Mouse (Mus musculus) spleen, postnatal 14 days (tissue): Measurements from ENCODE around the gene Fuk.
"Not testable (repeated sequence)": the region's sequence is repeated elsewhere in the genome, so short reads cannot be mapped to it uniquely, and the experiment has no call there.

Source experiments
- DNase-seq, 2 experiments: peaks; one replicate each; pipeline ENCODE4 v3.0.0; 2021 to 2022; ENCODE audit warnings: low spot score in 2 of 2

The Fuk gene

GRCm38 (mm10) chr8:110919341-110920031 lies 17.2 kb upstream of the Fuk start, which contains the start of gene St3gal2:
Gene St3gal2, plus strand, starts transcription at chr8:110919922.
- DNase-seq = peak; percentile 57 to 71

GRCm38 (mm10) chr8:110918460-110918859 lies 16.2 kb upstream of the Fuk start:
- DNase-seq = no peak

- DNase-seq = no peak
Measured at GRCm38 (mm10) chr8:110918027-110918426, 15.7 kb upstream of the Fuk start.

- no peak for DNase-seq
Measured at GRCm38 (mm10) chr8:110917415-110917814, 15.1 kb upstream of the Fuk start.

GRCm38 (mm10) chr8:110911576-110912570 lies 9.6 kb upstream of the Fuk start:
- no peak for DNase-seq

- not testable (repeated sequence) for DNase-seq
Measured at GRCm38 (mm10) chr8:110909850-110910249, 7.6 kb upstream of the Fuk start.

GRCm38 (mm10) chr8:110906682-110907081 lies 4.4 kb upstream of the Fuk start:
- no peak for DNase-seq

- DNase-seq = no peak
Measured at GRCm38 (mm10) chr8:110905404-110905803, 3.1 kb upstream of the Fuk start.

- DNase-seq = no peak
Measured at GRCm38 (mm10) chr8:110902579-110902965, 284 bp upstream of the Fuk start.

- DNase-seq = no peak
Measured at GRCm38 (mm10) chr8:110901056-110901455, 1.2 kb downstream of the Fuk start.

GRCm38 (mm10) chr8:110897495-110897894 lies 4.8 kb downstream of the Fuk start:
- no peak for DNase-seq

- DNase-seq = no peak
Measured at GRCm38 (mm10) chr8:110895812-110896211, 6.5 kb downstream of the Fuk start.

GRCm38 (mm10) chr8:110895254-110895653 lies 7.0 kb downstream of the Fuk start:
- DNase-seq = no peak

GRCm38 (mm10) chr8:110894851-110895250 lies 7.4 kb downstream of the Fuk start:
- no peak for DNase-seq

- DNase-seq = no peak
Measured at GRCm38 (mm10) chr8:110892913-110893312, 9.4 kb downstream of the Fuk start.

- no peak for DNase-seq
Measured at GRCm38 (mm10) chr8:110892040-110892439, 10.2 kb downstream of the Fuk start.

GRCm38 (mm10) chr8:110889904-110890470 lies 12.3 kb downstream of the Fuk start:
- DNase-seq = no peak

GRCm38 (mm10) chr8:110888860-110889259 lies 13.4 kb downstream of the Fuk start:
- DNase-seq = no peak

GRCm38 (mm10) chr8:110888441-110888840 lies 13.8 kb downstream of the Fuk start:
- DNase-seq = no peak

- DNase-seq = no peak
Measured at GRCm38 (mm10) chr8:110887551-110887950, 14.7 kb downstream of the Fuk start.

- no peak for DNase-seq
Measured at GRCm38 (mm10) chr8:110886634-110887033, 15.7 kb downstream of the Fuk start.

- no peak for DNase-seq
Measured at GRCm38 (mm10) chr8:110883824-110884223, 18.5 kb downstream of the Fuk start.
